Mouse (Mus musculus): ENCODE results near the gene Srgap1.

The Srgap1 gene

DNA sequence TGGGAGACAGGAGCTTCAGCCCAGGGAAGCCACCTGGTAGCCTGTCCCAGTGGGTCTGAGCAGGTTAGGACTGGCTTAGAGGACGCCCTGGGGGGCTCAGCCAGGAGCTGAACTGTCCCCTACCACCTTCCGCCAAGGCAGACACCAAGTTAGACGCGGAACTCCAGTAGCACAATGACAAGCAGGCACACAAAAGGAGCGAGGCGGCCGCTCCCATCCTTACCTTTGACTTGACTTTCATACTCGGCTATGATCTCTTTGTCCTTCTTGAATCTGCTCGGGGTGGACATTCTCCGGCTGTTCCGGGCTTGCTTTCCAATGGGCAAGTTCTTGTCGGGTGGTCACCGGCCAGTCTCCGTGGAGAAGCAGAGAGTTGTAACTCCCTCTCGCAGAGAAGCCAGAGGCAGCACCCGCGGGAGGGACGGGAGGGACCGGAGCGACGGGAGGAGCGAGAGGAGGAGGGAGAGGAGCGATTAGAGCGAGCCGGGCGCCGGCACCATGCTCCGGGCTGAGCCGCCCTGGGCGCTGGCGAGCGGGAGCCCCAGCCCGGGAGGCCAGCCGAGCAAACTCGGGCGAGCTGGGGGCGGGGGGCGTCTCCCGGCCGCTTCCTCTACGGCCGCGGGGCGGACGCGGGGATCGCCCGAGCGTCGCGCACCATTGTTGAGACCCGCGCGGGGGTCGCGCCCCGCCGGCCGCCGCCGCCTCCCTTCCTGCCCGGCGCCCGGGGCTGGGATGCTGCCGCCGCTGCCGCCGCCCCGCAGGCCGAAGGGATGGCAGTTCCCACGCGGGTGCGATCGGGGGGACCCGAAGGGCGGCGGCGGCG, at the start of gene Srgap1:
Gene Srgap1 (minus strand): TSS at position 412 of the 823 bp plus-strand sequence.
- peak; percentile 96 for DNase-seq

DNA sequence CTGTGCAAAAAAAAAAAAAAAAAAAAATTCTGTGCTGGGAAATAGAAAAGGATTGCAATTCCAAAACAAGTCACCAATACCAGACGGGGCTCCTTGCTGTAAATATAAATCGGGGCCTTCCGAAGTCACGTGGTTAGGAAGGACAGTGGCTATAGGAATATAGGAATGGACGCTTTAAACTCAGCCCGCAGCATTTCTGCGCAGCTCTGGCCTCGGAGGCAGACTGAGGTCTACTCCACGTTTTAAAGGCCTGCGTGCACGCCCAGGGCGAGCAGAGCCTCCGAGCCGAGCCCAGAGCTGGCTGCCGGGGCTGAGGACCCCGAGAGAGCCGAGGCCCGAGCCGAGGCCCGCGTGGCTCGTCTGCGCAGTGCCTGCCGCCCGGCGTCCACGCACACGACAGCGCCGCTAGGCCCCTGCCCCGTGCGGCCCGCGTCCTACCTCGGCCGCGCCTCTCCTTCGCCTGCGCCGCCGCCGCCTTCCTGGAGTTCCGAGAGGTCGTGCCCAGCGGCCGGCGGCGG, 49.4 kb upstream of the Srgap1 start:
- DNase-seq = peak; percentile 86

DNA sequence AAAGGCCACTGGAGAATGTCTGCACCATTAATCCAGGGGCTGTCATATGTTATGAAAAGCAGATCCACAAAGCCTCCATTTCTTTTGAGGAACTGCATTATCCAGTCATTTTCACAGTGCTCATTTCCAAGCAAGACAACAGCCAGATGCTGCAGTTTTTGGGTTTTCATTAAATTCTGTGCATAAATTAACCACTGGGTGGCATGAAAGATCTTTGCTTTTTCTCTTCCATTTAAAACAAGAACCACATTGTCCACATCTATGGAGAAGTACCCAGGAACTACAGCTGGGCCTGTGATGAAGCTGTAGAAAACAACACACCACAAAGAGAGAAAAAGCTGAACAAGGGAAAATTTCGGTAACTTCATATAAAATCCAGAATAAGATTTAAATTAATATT, 43.4 kb upstream of the Srgap1 start:
- DNase-seq = no peak

DNA sequence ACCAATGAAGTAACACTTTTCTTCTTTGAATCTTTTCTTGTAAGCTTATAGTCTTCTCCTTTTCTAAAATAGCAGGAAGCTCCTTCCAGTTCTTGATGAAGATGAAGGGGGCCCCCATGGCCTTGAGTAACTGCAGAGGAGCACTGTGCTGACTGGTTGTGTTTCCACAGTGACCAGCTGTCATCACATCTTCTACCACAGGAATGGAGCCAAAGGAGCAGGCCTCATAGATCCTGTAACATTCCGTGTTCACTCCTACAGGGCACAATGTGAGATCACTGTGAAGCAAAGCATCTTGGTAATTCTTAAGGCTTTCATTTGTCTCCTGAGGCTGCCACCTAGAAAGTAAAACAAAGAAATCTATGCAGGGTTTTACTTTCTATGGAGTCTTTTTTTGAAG, 34.2 kb upstream of the Srgap1 start:
- DNase-seq = no peak

DNA sequence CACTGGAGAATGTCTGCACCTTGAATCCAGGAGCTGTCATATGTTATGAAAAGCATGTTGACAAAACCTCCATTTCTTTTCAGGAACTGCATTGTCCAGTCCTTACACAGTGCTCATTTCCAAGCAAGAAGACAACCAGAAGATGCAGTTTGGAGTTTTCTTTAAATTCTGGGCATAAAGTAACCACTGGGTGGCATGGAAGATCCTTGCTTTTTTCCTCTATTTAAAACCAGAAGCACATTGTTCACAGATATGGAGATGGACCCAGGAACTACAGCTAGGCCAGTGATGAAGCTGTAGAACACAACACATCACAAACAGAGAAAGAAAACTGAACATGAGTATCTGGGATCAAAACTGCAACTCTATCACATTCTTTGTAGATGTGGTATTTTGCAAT, 22.0 kb upstream of the Srgap1 start:
- no peak for DNase-seq

DNA sequence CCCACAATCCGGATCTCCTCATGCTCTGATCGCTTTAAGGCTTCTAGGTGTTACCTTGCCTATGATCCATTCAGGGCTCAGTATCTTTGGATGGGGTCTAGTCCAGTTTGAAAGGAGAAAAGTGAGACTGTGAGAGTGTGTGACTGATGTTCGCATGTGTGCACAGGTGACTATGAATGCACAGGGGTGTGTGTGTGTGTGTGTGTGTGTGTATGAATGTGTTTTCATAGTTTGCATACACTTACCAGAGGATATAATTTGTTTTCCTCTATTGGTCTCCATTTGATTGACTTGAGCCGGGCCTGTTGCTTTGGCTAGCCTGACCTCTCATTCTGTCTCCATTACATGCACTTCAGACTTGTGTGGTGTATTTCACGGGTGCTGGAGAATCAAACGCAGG, 8.7 kb upstream of the Srgap1 start:
- DNase-seq = peak; percentile 58

DNA sequence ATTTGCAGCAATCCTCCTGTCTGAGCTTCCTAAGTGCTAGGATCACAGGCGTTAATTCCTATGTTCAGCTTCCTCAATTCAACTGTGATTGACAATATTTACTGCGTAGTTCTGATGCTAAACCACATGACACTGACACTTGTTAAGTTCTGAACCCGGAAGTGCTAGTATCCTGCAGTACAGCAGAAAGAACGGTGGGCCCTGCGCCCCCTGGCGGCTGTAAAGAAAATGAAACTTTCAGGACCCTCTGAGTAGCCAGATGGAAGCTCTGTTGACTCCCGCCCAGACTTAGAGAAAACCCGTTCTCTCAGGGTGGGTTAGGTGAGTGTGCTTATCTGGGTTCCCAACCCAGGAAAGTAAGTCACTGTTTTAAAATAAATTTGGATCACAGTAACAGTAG, 7.4 kb upstream of the Srgap1 start:
- peak; percentile 95 for DNase-seq

DNA sequence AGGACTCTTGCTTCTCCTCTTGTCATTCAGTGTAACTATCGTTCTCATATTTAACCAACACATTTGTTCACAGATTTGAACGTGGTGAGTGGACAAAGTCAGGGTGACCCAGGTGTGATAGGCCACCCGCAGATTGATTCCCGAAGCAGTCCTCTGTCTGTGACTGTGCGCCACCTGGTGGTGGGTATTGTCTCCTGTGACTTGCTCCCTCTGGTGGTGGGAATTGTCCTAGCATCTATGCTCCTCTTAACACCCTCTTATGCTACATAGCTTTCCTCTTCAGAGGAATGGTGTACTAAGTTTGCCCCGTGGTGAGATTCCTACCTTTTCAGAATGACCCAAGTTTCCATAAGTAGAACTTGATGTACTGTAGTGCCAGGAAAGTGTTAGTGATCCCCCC, 4.7 kb upstream of the Srgap1 start:
- DNase-seq = peak; percentile 96

DNA sequence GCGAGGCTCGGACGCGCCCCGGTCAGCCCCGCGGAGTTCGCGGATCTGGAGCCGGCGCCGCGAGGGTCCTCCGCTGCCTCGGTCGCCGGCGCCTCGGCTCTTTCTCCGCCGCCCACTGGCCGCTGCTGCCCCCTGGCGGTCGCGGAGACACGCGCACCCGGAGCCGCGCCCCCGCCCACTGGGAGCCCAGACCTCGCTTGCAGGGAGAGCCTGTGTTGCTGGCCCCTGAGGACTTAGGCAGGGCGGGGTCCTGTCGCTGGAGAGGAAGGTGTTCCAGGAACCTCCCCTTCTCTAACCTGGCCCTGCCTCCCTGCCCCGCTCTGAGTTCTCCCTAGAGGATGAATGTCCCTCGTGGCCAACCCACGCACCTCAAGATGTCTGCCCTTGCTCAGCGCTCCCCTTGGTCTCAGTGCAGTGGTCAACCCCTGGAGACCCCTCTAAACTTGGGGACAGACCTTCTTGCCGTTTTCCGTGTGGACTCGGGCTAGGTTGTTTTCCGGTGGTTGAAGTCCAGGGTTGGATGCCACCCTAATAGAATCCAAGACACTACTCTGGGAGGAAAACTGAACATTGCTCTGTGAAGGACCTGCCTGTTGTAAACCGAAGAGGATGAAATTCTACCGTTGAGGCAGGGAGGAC, 731 bp upstream of the Srgap1 start:
- peak; percentile 97 for DNase-seq

DNA sequence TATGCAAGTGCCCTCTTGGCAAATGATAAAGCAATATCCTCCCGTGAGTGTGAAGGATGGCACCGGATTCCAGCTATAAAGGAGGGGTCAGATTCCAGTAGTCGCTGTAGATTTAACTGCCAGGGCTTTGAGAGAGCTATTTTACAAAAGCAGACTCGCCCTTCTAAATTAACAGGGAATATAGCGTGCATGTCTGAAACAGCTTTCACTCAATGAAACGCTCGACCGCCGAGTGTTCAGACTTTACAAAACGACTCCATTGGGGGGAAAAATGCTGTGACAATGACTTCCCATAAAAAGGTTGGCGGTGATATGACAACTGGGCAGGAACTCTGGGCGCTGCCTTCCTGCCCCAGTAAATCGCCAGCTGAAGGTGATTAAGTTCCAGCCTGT, 608 bp downstream of the Srgap1 start:
- peak; percentile 77 for DNase-seq

DNA sequence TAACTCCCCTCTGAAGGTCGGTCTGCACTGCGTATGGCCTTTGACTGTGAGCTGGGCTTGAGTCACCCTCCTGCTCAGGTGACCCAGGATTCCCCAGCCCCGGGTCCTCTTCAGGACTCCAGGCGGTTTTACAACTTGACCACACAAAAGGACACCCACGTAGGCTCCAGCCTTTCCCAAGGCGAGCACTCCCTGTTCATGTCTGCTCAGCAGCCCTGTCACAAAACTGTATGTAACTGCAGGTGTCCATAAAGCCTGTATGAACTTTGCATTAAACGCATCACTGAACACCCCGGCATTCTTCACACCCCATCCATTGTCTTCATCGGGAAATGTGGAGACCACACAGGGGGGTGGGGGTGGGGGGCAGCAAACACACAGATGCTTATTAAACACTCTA, 1.2 kb downstream of the Srgap1 start:
- peak; percentile 84 for DNase-seq

DNA sequence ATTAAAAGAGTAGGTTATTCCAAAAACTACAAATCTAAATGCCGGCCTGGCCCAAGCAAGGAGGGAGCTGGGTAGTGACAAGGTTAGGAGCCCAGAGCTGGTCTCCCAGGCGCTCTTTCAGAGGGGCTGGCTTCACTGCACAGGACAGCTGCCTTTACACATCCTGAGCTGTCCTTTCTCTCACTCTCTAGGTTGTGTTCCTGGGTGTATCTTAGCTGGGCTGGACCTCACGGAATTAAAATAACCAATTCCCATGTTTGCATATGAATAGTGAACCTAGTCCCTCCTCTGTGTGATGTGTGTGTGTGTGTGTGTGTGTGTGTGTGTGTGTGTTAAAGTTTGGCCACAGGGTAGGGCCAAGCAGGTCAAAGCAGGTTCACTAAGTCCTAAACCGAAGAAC, 2.2 kb downstream of the Srgap1 start:
- DNase-seq = peak; percentile 55

DNA sequence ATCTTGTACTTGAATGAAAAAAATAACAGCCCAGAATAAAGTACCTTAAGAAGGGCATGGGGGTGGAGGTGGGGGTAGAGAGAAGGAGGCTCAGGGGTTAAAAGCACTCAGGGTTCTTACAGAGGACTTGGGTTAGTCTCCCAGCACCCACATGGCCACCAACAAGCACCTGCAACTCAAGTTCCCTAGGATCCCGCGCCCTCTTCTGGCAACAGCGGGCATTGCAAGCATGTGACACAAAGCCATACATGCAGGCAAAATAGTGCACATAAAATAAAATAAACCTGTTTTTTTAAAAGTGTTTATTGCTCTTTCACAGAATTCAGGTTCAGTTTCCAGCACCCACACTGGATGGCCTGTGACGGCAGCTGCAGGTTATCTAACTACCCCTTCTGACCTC, 6.7 kb downstream of the Srgap1 start:
- peak; percentile 84 for DNase-seq

DNA sequence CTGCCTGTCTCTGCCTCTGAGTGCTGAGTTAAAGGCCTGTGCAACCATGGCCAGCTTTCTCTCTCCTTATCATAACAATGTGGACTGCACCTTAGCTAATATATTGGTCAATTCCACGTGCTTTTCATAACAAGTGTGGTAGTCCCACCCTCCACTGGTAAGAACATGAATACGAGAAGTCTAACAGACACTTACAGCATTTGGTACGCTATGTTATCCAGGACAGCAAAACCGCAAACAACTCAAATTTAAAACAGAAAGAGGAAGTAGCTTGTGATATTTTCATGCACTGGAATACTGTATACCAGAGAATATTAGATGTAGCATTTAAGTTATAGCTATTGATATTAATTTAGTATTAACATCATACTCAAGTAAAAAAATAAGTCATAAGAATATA, 7.5 kb downstream of the Srgap1 start:
- DNase-seq = peak; percentile 39

DNA sequence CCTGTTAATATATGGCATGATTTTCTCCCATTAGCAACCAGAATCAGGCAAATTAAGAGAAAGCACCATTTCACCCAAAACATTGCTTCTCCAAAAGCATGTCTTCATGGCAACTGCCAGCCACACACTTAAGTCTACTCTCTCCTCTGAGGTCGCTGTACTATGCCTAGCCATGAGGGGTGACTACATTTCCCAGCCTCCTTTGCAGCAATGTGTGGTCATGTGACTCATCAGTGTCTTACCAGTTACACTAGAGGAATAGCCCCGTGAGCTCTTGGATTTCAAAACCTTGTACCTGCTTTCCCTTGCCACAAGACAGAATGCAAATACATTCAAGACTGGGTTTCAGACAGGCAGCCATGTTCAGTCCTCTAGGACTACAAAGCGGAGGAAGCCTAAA, 8.6 kb downstream of the Srgap1 start:
- DNase-seq = peak; percentile 88

DNA sequence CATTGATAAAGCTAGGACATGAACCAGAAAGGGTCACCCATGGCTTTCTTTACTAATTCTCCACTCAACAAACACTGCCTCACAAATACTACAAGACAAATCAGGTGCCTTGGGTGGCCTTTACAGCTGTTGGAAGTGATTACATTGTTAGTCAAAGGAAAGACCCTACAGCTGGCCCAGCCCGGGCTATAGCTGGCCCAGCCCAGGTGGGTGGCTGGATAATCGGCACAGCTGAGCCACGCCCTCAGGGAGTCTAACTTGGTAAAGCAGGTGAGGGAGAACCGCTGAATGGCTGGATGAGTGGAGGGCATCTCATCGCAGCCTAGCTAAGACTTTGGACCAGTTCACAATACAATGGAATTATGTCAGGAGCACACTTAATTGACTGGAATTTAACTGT, 13.8 kb downstream of the Srgap1 start:
- no peak for DNase-seq

DNA sequence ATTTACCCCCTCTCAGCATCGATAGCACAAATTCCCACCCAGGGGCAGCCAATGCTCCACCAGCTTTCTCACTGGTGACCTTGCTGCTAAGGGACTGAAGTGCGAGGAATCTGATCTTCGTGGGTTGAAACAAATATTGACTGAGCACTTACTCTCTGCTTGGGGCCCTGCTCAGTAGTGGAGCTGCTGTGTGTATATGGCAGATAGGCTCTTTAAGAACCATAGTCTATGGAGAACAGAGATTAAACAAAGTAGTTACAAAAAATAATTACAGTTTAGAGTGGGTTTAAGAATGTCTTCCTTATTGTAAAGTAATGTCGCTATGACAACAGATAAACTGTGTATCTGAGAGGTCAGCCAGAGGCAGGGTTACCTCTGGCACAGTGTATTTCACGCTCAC, 16.7 kb downstream of the Srgap1 start:
- DNase-seq = no peak

DNA sequence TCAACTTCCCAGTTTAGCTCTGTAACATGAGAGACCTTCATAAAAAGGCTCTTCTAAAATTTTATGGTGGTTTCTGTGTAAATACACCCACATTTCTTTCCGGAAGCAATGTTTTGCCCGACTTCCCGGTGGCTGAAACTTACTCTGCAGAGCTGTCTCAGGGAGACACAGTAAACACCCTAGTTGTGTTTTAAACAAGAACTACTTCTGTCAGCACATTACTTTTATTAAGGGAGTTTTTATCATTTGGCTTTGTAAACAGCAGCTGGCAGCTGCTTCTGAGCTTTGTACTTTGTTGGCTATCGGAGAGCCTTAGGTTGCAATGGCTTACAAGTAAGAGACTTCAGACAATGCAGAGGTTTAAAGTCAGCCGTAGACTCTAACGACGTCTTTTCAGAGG, 17.4 kb downstream of the Srgap1 start:
- DNase-seq = no peak

DNA sequence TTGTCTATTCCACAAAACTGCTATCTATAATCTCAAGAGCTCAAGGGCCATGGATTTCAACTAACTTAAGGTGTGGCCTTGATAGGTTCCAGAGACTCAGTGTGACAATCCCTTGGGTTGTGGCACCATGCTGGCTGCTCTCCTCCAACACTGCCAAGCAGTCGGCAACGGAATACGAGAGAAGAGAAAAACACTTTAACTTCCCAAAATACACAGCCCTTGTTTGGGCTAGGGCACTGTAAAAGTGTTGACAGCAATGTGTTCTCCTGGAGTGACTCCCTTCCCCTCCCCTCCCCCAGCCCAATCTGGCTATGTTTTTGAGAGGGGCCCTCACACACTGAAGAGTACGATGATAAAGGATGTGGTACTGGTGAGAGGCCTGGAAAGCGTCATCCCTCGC, 21.9 kb downstream of the Srgap1 start:
- DNase-seq = peak; percentile 88

DNA sequence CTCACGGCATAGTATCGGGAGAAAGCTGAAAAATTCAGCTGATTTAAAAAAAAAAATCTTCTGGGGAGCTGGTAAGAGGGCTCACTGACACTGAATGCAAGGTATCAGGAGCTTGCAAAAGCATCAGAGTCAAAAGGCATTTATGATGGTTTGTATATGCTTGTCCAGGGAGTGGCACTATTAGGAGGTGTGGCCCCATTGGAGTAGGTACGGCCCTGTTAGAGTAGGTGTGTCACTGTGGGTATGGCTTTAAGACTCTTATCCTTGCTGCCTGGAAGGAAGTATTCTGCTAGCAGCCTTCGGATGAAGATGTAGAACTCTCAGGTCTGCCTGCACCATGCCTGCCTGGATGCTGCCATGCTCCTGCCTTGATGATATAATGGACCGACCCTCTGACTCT, 26.2 kb downstream of the Srgap1 start:
- no peak for DNase-seq

DNA sequence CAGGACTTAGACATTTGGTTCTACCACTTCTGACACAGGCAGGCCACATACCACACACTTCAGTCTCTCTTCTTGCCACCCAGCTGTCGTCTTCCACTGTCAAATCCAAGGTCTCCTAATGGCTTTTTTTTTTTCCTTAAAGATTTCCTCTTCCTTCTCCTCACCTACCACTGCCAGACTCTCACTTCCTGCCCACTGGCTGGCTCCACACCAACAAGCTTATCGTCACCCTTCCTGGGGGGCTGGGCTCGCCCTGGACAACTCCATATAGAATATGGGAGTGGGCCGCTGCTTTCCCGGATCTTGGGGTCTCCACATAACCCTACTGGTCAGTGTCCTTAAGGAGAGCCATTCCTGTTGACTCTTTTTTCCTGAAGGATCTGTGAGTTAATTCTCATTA, 26.9 kb downstream of the Srgap1 start:
- DNase-seq = peak; percentile 91

DNA sequence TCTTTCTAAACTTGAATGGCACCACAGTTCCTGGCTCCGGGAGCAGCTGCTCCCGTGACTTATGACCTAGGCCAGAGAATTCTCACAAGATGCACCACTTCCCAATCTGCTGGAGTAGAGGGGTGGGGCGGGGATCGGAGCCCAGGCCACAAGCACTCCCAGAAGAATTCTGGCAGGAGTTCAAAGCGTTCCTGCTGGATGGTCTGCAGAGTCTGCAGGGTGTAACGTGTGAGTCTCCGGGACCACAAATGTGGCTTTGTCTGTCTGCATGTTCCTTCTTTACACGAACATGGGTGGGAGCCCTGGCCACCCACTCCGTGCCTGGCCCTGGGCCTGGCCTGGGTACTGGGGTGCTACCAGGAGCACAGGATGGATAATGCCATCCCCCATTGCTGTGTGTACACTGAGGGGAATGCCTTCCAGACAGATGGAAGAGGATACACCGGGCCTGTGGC, 28.5 kb downstream of the Srgap1 start:
- peak; percentile 94 for DNase-seq

DNA sequence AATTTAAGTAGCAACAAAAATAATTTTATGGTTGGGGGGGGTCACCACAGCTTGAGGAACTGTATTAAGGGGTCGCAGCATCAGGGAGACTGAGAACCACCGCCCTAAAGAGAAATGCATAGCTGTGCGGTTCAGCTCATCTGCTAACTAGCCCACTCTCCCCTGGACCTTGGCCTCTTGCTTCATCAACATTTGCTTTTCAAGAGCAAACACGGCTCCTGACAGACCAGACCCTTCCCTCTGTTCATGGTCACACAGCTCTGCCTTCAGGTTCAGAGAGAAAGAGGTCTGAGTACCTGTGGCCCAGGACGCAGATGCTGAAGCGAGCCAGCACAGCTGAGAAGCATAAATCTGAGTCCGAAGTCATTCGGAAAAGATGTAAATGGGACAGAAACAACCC, 29.4 kb downstream of the Srgap1 start:
- DNase-seq = no peak

DNA sequence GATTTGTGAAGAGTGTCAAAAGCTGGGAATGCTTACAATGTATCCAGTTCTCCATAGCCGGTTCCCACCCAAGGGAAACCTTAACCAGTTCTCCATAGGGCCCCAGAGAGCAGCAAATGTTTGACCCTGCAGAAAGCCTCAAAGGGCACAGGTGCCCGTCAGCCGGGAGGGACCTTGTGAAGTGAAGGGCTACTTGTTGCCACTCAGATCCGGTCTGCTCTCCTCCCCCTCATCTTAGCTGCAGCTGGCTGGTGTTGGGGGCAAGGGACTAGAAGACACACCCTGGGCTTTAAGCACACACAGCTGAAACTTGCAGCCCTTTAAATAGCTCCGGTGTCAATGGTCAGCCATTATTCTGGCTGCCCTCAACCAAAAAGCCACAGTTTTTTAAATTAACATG, 30.1 kb downstream of the Srgap1 start:
- no peak for DNase-seq
